Mouse (Mus musculus): ENCODE measurements around the gene Ilf2.

Gene Ilf2

DNA sequence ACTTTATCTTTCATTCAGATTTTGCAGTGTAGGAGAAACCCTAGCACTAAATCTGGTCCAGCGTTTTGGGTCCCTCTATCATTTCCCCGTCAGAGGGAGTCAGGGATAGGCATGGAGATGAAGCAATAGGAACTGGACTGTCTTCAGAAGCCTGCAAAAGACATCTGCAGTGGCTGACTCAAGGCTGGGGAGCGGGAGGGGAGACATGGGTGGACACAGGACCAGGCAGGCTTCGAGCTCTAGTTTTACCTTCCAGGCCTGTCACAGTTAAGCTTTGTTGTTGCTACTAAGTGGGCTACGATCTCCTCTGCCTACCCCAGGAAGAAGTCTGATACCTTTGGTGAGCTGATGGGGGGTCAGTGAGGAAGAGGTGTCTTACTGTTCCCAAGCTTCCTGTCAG lies 36.4 kb downstream of the Ilf2 start:
- no peak for DNase-seq

DNA sequence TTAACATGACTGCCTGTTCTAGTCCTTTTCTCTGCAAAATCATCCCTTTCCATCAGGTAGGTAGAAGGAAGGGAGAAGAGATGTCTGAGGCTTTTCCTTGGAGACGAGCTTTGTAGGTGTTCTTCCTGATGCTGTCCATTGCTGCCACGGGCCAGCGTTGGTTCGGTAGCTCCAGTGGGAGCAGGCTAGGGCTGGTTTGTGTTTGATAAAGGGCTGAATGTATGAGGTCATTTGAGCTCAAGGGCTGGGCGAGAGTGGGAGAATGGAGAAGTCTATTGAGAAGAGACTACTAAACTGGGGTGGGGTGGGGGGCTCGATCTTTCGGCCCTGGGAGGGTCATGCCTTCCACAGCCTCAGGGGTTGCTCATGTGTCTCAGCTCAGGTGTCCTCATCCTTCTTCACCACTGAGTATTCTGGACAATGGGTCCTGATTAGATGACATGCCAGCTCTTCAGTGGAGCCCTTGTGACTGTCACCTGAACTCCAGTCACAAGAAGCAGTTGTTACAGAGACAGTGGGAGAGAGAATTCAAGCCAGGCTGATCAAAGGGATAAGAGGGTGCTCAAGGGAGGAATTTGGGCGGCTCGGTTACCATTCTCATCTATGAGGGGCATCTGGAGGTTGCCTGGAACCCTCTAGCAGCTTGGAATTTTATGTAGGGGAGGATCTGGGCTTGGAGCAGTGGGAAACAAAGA lies 37.2 kb downstream of the Ilf2 start:
- DNase-seq: no peak

DNA sequence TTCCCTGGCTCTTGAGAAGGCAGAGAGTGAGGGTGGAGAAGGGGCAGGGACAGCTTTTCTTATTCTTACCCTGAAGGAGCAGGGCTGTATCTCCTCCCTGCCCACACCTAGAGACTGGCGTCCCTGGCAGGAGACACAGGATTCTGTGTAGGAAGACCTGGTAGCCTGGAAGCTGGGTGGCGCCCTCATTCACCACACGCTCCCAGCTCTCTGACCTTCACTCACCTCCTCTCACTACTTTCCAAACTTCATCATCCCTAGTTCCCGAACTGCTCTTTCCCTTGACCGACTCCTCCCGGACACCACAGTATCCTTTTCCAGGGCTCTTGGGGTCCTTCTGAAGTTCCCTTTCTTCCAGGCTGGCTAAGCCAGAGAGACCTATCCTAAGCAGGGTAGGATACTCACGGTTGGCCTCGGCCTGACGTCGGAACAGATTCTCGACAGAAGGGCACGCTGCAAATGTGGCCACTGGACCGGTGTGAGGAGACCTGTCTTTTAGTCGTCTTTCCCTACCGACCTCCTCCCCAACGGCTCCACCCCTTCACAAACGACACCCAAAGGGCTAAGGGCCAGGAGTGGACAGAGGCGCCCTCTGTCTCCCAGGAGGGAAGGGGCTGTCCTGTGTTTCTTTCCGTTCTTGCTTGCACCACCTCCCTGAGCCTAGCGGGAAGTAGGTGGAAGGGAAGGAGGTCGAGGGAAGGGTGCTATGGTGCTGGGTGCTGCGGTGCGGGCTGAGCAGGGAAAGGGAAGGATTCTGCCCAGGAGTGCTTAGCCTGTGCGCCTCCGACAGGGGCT lies 38.1 kb downstream of the Ilf2 start, which contains the start of the genes S100a1 and S100a13:
Gene S100a1, minus strand, starts transcription at position 597 of the 795 bp plus-strand sequence.
Gene S100a13, plus strand, starts transcription at position 640 of the 795 bp plus-strand sequence.
- peak; percentile 52 for DNase-seq

GRCm38 (mm10) chr3:90514691-90515090 lies 38.8 kb downstream of the Ilf2 start:
- no peak for DNase-seq

DNA sequence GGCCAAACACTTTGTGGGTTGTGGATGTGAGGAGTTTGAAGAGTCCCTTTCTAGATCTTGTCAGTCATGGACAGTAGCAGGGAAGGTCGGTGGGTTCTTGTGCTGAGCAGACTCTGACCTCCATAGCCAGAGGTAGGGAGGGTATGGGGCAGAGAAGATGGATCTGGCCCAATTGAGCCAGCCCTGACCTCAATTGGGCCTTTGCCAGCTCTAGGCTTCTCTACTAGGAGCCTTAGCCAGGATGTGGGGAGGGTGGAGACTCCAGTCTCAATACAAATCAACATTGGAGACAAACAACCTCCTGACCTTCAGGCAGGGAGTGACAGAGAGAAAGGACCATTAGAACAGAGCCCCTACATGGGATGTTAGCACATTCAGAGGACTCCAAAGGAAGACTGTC lies 39.3 kb downstream of the Ilf2 start:
- peak; percentile 12 for DNase-seq

GRCm38 (mm10) chr3:90515789-90516188 lies 39.9 kb downstream of the Ilf2 start:
- no peak for DNase-seq

DNA sequence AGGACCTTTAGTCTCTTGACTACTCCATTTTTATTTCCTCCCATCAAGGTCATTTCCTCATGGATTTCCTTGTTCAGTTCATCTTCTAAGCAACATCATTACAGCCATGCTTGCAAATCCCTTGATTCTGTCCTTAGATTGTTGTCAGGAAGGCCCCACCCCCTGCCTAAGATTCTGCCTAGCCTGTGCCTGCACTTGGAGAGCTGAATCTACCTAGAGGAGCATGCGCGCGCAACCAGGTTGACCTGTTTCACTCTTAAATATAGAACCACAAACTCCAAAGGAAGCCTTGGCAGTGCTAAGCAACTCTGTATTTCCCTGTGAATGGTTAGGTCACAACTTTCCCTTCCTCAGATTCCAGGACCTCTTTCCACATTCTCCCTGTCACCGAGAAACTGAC lies 41.8 kb downstream of the Ilf2 start:
- DNase-seq: no peak

GRCm38 (mm10) chr3:90525421-90525820 lies 49.5 kb downstream of the Ilf2 start:
- DNase-seq: peak; percentile 17

GRCm38 (mm10) chr3:90526076-90526475 lies 50.1 kb downstream of the Ilf2 start:
- no peak for DNase-seq

DNA sequence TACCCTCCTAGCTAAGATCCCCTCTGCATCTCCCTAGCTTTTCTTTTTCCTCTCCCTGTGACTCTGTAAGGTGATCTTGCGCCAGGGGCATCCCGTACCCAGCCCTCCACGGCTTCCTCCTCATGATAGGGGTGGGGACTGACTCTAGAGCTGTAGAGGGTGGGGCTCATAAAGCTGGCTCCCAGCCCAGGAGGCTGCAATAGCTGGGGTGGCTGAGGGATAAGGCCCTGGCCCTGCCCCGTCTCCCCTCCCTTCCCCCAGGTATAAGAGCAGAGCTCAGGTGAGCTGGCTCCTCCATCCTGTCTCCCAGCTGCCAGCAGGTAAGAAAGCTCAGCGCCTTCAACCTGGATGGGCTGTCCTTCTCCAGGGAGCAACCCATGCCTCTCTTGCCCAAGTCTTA lies 50.7 kb downstream of the Ilf2 start, which contains the start of gene S100a14:
Gene S100a14, plus strand, starts transcription at position 277 of the 400 bp plus-strand sequence.
- DNase-seq: no peak

- no peak for DNase-seq
These were observed 51.5 kb downstream of the Ilf2 start for GRCm38 (mm10) chr3:90527291-90527873.

- DNase-seq: no peak
These were observed 55.8 kb downstream of the Ilf2 start for GRCm38 (mm10) chr3:90531713-90532112.

- DNase-seq: no peak
These were observed 59.5 kb downstream of the Ilf2 start for GRCm38 (mm10) chr3:90535446-90535845.

- DNase-seq: peak; percentile 78
These were observed 61.4 kb downstream of the Ilf2 start, which contains the start of gene S100a16 for GRCm38 (mm10) chr3:90537141-90537904. S100a16 (plus strand) TSS chr3:90537254.

GRCm38 (mm10) chr3:90537905-90538296 lies 62.0 kb downstream of the Ilf2 start:
- no peak for DNase-seq
